Mouse (Mus musculus) embryo, embryonic 11 days (tissue): Measurements from ENCODE around the gene Bnip1.
A peak's percentile ranks its signal among the peaks of the same experiment; 100 is the strongest.

ENCODE experiments used
- DNase-seq: peaks from one replicate; pipeline ENCODE4 v3.0.0-alpha.2; 2015

The Bnip1 gene

GRCm38 (mm10) chr17:26840922-26841731 is 60.3 kb downstream of the Bnip1 start:
- DNase-seq, result peak; percentile 42

GRCm38 (mm10) chr17:26841981-26842380 is 61.1 kb downstream of the Bnip1 start:
- DNase-seq, result no peak
